Comparison of ENCODE assay signal across 8 mouse cellular contexts in the genomic region with DNA sequence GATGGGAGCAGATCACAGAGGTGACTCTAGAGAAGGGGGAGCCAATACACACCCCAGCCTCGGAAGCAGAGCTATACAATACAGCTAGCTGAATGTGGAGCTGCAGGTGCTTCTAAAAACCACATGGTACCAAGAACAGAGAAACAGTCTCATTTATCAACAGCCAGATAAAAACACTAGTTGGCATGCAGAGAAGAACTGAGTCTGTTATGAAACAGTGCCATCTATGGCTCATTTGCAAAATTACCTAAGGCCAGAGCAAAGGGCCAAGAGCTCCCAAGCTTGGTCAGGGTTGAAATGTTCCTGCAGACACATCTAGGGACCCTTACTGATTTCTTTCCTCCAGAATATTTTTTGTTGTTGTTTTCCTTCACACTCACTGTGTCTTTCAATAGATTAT.
DNase-seq lines count a peak whose midpoint lies in the region; ATAC-seq and TF ChIP-seq lines count a peak whose summit lies in the region.

No protein-coding gene starts in this region.

- no peaks in the 10 kb centered on the region for H3K27me3 ChIP-seq in heart, adult 2 months (ENCODE audit: control insufficient read depth, insufficient read depth, low read length)
- no peaks in the 10 kb centered on the region for H3K27me3 ChIP-seq in embryonic facial prominence, embryonic 14.5 days (replicated peaks; ENCODE audit: control insufficient read depth, insufficient read depth, low read length)
- H3K27me3 ChIP-seq in intestine, embryonic 15.5 days (replicated peaks) = no peaks in the 10 kb centered on the region

- TF ChIP-seq POLR2A in heart, adult 2 months (IDR thresholded peaks at IDR 0.05; ENCODE audit: insufficient read depth, low read depth, low read length) = no peak

- no peak for TF ChIP-seq EP300 in heart, adult 2 months (IDR thresholded peaks at IDR 0.05; ENCODE audit: insufficient read depth, low read depth, low read length)

- H3K27ac ChIP-seq in heart, adult 2 months = no peak overlapping the region
- H3K27ac ChIP-seq in embryonic facial prominence, embryonic 14.5 days (replicated peaks; ENCODE audit: low read depth, low read length) = no peak overlapping the region
- no peak overlapping the region for H3K27ac ChIP-seq in intestine, embryonic 15.5 days

- H3K4me1 ChIP-seq in heart, adult 2 months (ENCODE audit: control insufficient read depth, insufficient read depth, low read length) = peaks cover 4% of the 10 kb centered on the region
- no peaks in the 10 kb centered on the region for H3K4me1 ChIP-seq in embryonic facial prominence, embryonic 14.5 days (ENCODE audit: control insufficient read depth, insufficient read depth, low read length)
- H3K4me1 ChIP-seq in intestine, embryonic 15.5 days (replicated peaks) = no peaks in the 10 kb centered on the region

- intact Hi-C loops in heart, adult 2 months (cut with DNase I) = loop anchor here (1.0 to 2.0 kb wide), 3 partner anchors 76 to 163 kb away; no protein-coding TSS in a partner anchor
- intact Hi-C loops in heart, postnatal 25 days (cut with DNase I) = loop anchor here (1.0 to 2.0 kb wide), 2 partner anchors 75 to 116 kb away; no protein-coding TSS in a partner anchor

- H3K4me2 ChIP-seq in embryonic facial prominence, embryonic 14.5 days (ENCODE audit: low read depth, low read length) = no peak overlapping the region
- H3K4me2 ChIP-seq in intestine, embryonic 15.5 days (replicated peaks) = no peak overlapping the region

- H3K36me3 ChIP-seq in heart, adult 2 months (ENCODE audit: control insufficient read depth, insufficient read depth, low read length) = peaks cover 29% of the 10 kb centered on the region
- peaks cover 62% of the 10 kb centered on the region for H3K36me3 ChIP-seq in embryonic facial prominence, embryonic 14.5 days (ENCODE audit: control insufficient read depth, insufficient read depth, low read length)
- peaks cover 12% of the 10 kb centered on the region for H3K36me3 ChIP-seq in intestine, embryonic 15.5 days

- ATAC-seq in embryonic facial prominence, embryonic 14.5 days (ENCODE audit: low read depth) = no peak
- no peak for ATAC-seq in intestine, embryonic 15.5 days

- H3K4me3 ChIP-seq in heart, adult 2 months = no peak overlapping the region
- H3K4me3 ChIP-seq in embryonic facial prominence, embryonic 14.5 days (ENCODE audit: low read depth, low read length) = no peak overlapping the region
- H3K4me3 ChIP-seq in intestine, embryonic 15.5 days (replicated peaks) = no peak overlapping the region

- no peaks in the 10 kb centered on the region for H3K79me2 ChIP-seq in heart, adult 2 months (replicated peaks; ENCODE audit: control insufficient read depth, insufficient read depth, low read length)

- peak in 1 of 2 experiments; percentile 15 for DNase-seq in heart, adult 2 months
- DNase-seq in heart, postnatal 25 days (ENCODE audit: low spot score) = no peak
- peak; percentile 74 for DNase-seq in 416B (ENCODE audit: low read depth)
- peak; percentile 3 for DNase-seq in T-cell, adult 2 months (ENCODE audit: low spot score)
- peak; percentile 38 for DNase-seq in embryonic facial prominence, embryonic 14.5 days (ENCODE audit: low spot score)
- DNase-seq in layer of hippocampus, postnatal 25 days (ENCODE audit: extremely low spot score in 1 of 2, low spot score in 1 of 2) = peak; percentile 4 to 17
- DNase-seq in retina, adult 2 months (ENCODE audit: low read depth, low spot score) = peak; percentile 23

- H3K9ac ChIP-seq in heart, adult 2 months (ENCODE audit: low read depth, low read length) = no peak overlapping the region
- H3K9ac ChIP-seq in embryonic facial prominence, embryonic 14.5 days (ENCODE audit: low read depth, low read length) = no peak overlapping the region
- no peak overlapping the region for H3K9ac ChIP-seq in intestine, embryonic 15.5 days

- peak; percentile 90 for TF ChIP-seq CTCF in heart, adult 2 months (IDR thresholded peaks at IDR 0.05)

- no peaks in the 10 kb centered on the region for H3K9me3 ChIP-seq in embryonic facial prominence, embryonic 14.5 days (ENCODE audit: control insufficient read depth, low read length)
- H3K9me3 ChIP-seq in intestine, embryonic 15.5 days = no peaks in the 10 kb centered on the region

- WGBS in heart, adult 2 months = 14% methylated on average over 1 of the region's 1 CpGs
- 29% methylated on average over 1 of the region's 1 CpGs for WGBS in embryonic facial prominence, embryonic 14.5 days
- WGBS in intestine, embryonic 15.5 days = 50% methylated on average over 1 of the region's 1 CpGs
